Mouse (Mus musculus) lung, postnatal 36 days (tissue): ENCODE data around the gene Tmem237.

Experiments used
- DNase-seq: peaks from one replicate; pipeline ENCODE4 v3.0.0; 2022; ENCODE audit warnings: mixed read lengths

The Tmem237 gene

GRCm38 (mm10) chr1:59119720-59120457 lies at the start of gene Tmem237:
Gene Tmem237, minus strand, starts transcription at chr1:59120408.
- peak; percentile 92 for DNase-seq

DNA sequence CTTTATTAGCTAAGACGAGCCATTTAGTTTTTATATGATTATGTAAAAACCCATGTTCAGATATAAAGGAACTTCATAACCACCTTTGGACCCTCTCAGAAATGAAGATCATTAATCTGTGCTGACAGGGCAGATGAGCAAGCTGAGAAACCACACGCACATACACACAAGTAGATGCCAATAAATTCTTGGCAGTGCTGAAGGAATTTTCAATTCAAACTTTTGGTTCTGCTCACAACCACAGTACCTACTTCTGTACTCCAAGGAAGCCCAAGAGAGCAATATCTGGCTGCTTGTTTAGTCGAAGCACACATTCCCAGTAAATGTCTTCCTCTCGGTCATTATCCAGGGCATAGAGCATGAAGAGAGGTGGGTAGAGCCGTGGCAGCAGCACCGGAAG lies 49.4 kb upstream of the Tmem237 start:
- no peak for DNase-seq

DNA sequence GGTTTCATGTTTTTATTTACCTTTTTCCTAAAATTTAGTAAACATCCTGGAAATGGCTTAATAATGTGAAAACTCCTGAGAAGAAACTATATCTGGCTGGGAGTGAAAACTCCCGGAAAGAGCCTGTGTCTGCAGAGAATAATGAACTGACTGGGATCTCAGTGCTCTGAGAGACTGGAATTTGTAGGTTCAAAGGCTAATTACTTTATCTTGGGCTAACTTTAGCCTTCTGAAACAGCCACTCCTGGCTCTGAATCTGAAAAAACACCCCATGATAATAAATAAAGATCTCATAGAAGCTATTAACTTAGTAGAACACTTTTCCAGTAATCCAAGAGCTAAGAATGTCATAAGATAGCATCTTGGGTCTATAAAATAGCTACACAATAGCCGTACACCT lies 48.3 kb upstream of the Tmem237 start:
- DNase-seq, result no peak

DNA sequence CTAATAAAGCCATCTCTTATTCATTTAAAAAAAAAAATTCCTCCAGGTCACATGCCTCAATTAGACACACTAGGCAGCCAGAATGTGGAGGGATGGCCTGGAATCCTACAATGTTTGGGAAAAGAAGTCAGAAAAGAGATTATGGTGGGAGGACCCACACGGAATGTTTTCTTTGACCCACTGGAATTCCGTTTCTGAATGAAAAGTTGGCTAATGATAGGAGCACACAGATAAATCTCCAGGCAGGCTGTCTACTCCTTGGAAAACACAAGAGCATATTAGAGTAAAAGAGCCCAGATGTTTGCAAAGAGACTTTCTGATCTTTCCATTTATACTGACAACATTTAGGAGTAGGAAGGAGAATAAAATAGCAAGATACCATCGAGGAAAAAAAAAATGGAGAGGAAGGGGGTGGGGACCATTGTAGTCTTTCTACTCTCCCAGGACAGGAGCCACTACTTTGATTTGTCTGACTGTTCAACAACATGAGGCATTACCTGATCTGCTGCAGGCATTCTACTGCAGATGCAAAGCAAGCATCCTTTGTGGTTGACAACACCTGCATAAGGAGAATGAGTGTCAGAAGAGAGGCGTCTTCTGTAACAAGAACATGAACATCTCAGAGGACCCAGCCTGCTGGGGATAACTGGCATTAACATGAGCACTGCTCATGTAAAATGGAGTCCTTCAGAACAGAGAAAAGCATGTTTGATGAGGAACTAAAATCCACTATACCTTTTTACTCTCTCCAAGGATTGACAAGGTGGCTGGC lies 47.6 kb upstream of the Tmem237 start:
- peak; percentile 6 for DNase-seq

DNA sequence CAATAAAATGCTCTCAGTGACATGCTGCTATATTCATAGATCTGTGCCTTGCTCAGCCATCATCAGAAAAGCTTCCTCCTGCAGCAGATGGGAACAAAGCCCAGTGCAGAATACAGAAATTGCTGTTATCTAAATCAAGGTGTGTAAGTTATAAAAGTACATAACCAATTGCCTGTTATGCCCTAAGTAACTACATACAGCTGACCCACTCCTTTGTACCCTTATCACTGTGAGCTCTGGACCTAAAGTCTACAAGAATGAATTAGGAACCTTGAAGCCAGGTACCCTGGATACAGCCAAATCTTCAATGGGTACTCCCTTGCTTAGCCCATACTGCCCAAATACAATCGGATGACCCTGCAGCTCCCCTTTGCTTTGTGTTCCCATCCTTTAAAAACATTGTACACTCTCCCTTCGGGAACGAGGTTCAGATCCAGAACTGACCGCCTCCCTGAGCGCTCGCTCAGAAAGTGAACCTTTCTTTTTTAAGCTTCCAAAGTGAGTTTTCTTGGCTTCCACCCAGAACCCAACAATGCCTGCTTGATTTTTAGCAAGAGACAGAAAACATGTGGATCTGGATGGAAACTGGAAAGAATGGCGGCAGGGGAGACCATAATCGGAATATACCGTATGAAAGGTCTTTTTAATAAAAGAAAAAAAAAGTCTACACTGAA lies 46.2 kb upstream of the Tmem237 start:
- no peak for DNase-seq

DNA sequence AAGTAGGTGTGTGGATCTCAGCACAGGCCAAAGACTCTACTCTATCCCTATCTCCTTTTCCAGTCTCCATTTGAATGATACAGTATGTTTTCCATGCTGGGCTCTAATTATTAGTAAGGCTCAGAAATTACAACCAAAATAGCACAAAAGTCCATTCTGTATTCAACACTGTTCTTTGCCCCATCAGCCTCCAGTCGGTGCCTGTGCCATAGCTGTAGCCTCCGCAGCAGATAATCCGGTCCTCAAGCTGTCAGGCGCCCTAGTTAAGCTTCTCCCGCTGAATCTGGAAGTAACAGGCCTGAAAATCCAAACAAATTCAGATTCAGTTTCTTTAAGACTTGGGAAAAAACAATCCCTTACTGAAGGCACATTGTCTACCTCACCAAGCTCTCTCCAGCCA lies 43.7 kb upstream of the Tmem237 start:
- DNase-seq, result no peak

DNA sequence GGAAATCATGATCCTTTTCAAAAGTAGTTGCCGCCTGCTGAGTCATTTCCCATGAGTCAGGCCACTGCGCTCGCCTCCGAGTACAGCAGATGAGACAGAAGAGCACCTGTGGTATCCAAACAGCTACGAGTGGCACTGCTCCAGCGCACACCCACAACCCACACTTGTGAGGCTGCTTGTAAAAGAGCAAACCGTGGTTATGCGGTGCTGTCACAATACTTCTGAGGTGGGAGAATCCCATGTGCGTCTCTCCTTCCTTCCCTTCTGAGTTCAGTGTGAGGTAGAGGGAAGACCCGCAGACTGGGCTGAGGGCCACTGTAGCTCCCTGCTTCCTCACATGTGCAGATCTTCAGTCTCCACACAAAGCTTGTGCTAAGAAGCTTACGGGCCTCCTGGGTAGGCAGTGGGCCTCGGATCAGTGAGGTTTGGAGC lies 42.8 kb upstream of the Tmem237 start, which contains the start of gene Mpp4:
Mpp4 (minus strand) TSS at position 360 of the 432 bp plus-strand sequence.
- DNase-seq, result no peak

DNA sequence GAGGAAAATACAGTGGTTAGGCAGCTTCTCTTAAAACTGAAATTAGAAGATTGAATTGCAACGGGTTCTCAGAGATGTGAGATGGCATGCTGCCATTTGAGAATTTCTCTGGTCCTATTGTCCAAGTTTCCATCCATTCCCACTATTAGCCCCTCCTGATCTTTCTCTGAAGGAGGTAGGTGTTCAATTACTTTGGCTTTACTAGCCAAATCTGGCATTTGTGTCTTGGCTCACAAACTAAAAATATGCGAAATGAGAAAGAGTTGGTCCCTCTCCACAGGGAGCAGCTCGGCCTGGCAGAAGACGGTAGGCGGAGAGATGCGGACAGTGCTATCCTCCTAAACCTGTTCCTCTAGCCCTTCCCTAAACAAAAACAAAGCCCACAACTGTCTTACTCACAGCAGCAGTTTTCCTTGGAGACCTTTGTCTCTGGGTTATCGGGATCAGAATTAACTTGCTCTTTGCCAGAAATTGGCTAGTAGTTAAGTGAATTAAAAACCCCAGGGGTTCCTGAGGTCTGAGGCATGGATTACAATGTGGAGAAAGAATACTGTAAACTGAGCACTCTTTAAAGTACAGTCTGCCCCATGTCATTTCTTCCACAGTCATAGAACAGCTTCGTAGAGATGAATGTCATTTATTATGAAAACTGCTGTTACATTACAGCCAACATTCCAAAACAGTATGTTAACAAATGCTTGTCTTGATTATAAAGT lies 42.3 kb upstream of the Tmem237 start:
- no peak for DNase-seq

DNA sequence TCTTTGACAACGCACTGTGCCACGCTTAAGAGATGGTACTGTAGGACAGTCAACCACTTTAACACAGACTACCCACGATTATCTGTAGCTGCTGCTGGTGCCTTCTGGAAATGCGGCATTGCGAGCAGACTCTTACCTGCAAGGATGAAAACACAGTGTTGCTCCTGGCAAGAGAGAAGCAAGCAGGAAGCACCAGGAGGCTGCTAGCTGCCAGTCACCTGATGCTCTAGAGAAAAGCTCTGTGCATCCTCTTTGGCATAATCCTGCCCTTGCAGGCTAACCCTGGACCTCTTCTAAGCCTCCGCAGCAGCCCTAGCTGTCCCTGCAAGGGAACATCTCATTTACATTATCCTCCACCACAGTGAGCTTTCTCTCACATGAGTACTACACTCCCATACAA lies 41.2 kb upstream of the Tmem237 start:
- DNase-seq, result no peak

- no peak for DNase-seq
Observed at GRCm38 (mm10) chr1:59160871-59161270, 40.7 kb upstream of the Tmem237 start.

- DNase-seq, result no peak
Observed at GRCm38 (mm10) chr1:59159136-59159535, 38.9 kb upstream of the Tmem237 start.

DNA sequence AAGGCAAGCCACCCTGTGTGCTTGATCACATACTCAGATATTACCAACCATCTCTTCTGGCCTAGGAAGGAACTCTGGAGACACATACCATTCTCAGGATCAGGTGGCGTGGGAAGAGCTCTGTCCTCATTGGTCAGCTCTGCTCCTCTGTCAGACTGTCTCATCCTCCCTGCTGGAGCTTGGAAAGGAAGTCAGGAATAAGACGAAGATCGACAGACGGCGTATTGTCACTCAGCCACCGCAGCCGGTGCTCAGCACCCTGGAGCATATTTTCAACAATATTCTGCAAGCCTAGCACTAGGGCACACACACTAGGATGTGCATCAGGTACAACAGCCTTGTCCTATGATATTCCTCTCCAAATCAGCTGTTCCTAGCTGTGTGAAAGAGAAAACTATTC lies 38.3 kb upstream of the Tmem237 start:
- no peak for DNase-seq

DNA sequence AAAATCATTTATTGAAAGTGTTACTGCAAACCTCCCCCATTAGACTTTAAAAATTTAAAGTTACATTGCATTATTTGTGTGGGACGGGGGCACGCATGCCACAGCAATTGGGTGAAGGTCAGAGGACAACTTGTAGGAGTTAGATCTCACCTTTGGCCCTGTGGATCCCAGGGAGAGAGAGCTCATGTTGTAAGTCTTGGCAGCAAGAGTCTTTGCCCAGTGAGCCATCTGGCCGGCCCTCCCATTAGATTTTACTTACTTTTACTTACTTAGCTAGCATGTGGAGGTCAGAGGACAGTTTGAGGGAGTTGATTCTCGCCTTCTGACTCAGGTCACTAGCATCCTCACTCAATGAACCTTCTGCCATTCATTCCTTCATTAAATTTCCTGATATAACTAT lies 37.6 kb upstream of the Tmem237 start:
- DNase-seq, result no peak

GRCm38 (mm10) chr1:59152346-59152745 lies 32.1 kb upstream of the Tmem237 start:
- DNase-seq, result no peak

- DNase-seq, result no peak
Observed at GRCm38 (mm10) chr1:59150542-59150941, 30.3 kb upstream of the Tmem237 start.

GRCm38 (mm10) chr1:59144543-59144942 lies 24.3 kb upstream of the Tmem237 start:
- peak; percentile 62 for DNase-seq

DNA sequence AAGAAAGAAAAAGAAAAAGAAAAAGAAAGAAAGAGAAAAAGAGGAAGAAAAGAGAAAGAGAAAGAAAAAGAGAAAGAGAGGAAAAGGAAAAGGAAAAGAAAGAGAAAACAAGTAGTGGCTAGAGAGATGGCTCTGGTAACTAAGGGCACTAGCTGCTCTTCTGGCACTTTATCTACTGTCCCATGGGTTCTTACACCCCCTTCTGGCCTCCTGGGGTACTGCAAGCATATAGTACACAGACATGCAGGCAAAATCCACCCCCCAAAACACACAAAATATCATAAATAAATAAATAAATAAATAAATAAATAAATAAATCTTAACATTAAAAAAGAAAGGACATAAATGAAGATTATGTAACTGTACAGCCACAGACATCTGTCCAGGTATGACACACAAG lies 22.6 kb upstream of the Tmem237 start:
- DNase-seq, result peak; percentile 92

DNA sequence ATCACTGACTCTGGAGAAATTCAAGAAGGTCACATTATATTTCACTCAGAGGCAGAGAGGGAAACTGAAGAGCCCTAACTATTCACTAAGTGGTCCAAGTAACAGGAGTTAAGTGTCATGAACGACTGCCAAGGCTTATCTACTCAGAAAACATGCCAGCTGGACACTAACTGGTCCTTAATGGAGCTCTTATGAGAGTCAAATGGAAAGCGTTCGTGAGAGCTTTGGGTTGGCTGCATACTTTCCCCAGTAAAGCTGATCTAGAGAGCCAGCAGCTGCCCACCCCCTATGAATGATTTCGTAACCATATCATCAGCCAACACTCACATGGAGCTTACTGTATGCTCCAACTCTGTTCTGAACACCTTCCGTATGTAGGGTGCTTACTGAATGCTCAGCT lies 14.2 kb upstream of the Tmem237 start:
- DNase-seq, result peak; percentile 87

DNA sequence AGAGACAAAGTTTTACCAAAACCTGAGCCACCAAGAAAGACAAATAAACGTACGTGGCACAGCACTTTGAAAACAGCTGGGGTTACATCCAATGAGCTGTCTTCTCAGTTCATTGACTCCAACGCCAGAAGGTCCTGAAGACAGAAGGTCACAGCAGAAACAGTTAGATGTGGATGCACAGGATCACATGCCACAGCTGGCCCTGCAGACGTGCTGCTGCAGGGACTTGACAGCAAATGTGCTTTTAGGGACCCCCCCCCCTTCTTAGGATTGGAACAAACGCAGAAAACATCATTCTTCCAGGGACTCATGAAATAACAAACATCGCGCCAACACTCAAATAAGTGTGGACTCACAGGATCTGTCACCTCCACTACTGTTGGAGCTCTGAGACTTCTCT lies 8.7 kb upstream of the Tmem237 start:
- DNase-seq, result no peak

DNA sequence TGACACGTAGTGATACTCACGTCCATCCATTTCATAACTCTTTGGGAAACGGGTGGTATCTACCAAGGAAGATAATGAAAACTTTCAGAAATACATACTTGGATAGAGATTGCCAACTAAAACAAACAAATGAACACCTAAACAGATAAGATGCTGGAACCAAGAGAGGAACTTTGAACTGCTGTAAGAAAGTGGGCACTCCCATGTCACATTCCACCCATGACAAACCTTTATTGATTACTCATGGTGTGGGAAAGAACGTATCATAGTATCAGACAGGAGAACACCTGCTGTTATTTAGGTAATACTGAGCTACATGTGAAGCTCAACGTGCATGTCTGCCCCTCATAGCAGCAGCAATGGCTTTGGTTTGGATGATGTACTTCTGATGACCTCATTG lies 5.3 kb upstream of the Tmem237 start:
- no peak for DNase-seq

DNA sequence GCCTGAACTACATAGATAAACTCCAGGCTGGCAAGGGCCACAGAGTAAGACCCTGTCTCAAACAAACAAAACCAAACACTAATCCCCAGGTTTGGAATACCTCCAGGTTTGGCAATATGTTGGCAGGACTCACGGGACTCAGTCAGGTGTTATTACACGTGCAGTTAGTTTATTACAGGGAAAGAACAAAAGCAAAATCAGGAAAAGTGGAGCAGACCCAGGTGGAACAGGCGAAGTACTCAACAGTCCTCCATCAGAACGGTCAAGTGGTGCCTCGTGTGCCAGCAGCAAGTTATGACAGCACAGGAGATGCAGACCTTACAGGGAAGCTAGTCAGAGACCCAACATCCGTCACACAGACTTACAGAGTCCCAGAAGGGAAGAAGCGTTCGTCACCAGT lies 9.7 kb downstream of the Tmem237 start:
- DNase-seq, result peak; percentile 71

GRCm38 (mm10) chr1:59102071-59102470 lies 18.1 kb downstream of the Tmem237 start:
- no peak for DNase-seq

DNA sequence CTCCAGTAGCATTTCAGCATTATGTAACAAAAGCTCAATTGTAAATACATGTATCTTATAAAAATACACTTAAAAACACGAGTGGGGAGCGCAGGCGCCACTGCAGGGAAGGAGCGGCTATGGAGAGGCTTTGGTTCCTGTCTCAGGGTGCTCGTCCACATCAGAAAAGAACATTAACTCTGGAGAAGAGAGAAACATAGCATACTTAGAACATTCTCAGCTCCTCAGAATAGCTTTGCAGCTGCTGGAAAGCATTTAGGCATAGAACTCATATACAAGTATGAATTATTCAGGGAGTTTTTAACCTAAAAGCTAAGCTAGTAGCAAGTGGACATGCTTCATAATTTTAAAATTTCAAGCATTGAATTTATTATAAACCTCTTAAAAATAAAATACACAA lies 19.2 kb downstream of the Tmem237 start:
- DNase-seq, result no peak
